Mouse (Mus musculus) lung, postnatal 0 days (tissue): ENCODE data around the gene Erv3.

ENCODE experiments used
- CTCF ChIP-seq: IDR thresholded peaks from 2 replicates; pipeline ENCODE4 v1.5.1; 2016; ENCODE audit warnings: antibody characterized with exemption, mild to moderate bottlenecking
- EP300 ChIP-seq: IDR thresholded peaks from 2 replicates; pipeline ENCODE4 v1.6.1; 2016; ENCODE audit warnings: antibody characterized with exemption, mild to moderate bottlenecking, control low read depth

- TF ChIP-seq CTCF (no peak), EP300 (no peak)
Measured at GRCm38 (mm10) chr2:131896011-131896410, 36.5 kb upstream of the Erv3 start.
